21 mouse cellular contexts compared by ENCODE assay signal in the genomic region with DNA sequence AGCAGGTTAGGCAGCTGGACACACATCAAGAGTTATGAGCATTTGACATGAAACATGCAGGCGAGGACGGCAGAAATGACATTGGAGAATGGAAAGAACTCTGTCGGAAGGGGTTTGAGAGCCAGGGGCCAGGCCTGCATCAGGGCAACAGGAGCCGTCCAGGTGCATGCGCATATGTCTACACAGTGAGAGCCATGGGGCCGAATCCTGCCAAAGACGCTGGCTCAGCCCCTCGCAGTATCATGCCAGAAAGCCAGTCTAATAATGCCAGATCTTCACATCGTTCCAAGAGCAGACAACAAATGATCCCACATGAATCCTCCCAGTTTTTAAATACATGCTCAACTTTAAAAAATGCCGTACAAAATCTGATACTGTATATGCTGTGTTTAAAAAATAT. TPM values are rescaled to one million over a fixed set of nuclear protein-coding genes. Genes with fewer than 3 reads are reported as not detected.
A peak's percentile ranks its signal among the peaks of the same experiment; 100 is the strongest.
DNase-seq lines count a peak whose midpoint lies in the region; ATAC-seq and TF ChIP-seq lines count a peak whose summit lies in the region.
"Had no signal": no experiment of that assay in that cellular context is flagged by ENCODE, and none has a peak within 500 bp of the region (broad histone marks: within the 10 kb centered on the region; RNA-seq: fewer than 3 reads in every experiment).

No protein-coding gene starts in this region.

- no peak for TF ChIP-seq CTCF in brain, embryonic 14.5 days (IDR thresholded peaks at IDR 0.05; ENCODE audit: borderline replicate concordance, extremely low read depth, insufficient read depth, insufficient read length)

- H3K27me3 ChIP-seq in hindbrain, embryonic 16.5 days (replicated peaks; ENCODE audit: control insufficient read depth, insufficient read depth, low read length): no peaks in the 10 kb centered on the region
- no peaks in the 10 kb centered on the region for H3K27me3 ChIP-seq in hindbrain, embryonic 14.5 days (ENCODE audit: control insufficient read depth, insufficient read depth, low read length)
- H3K27me3 ChIP-seq in liver, embryonic 12.5 days (replicated peaks): peaks cover 10% of the 10 kb centered on the region
- H3K27me3 ChIP-seq: heart, embryonic 13.5 days; midbrain, embryonic 15.5 days had no signal

- no peaks in the 10 kb centered on the region for H3K36me3 ChIP-seq in hindbrain, embryonic 16.5 days (ENCODE audit: control insufficient read depth, insufficient read depth, low read length)
- H3K36me3 ChIP-seq in hindbrain, embryonic 14.5 days (replicated peaks; ENCODE audit: control insufficient read depth, insufficient read depth): no peaks in the 10 kb centered on the region
- H3K36me3 ChIP-seq in liver, embryonic 12.5 days: no peaks in the 10 kb centered on the region
- H3K36me3 ChIP-seq: heart, embryonic 13.5 days; limb, embryonic 10.5 days; midbrain, embryonic 15.5 days had no signal

- TF ChIP-seq POLR2A in brain, embryonic 14.5 days (IDR thresholded peaks at IDR 0.05; ENCODE audit: borderline replicate concordance, extremely low read depth, insufficient read depth, insufficient read length, poor library complexity, severe bottlenecking): no peak

- H3K9ac ChIP-seq in hindbrain, embryonic 16.5 days (ENCODE audit: low read depth, low read length): no peak overlapping the region
- no peak overlapping the region for H3K9ac ChIP-seq in hindbrain, embryonic 14.5 days
- H3K9ac ChIP-seq in liver, embryonic 12.5 days: no peak overlapping the region
- H3K9ac ChIP-seq: heart, embryonic 13.5 days; midbrain, embryonic 15.5 days had no signal

- H3K4me2 ChIP-seq in hindbrain, embryonic 16.5 days (ENCODE audit: low read length): no peak overlapping the region
- no peak overlapping the region for H3K4me2 ChIP-seq in hindbrain, embryonic 14.5 days (replicated peaks)
- no peak overlapping the region for H3K4me2 ChIP-seq in liver, embryonic 12.5 days
- H3K4me2 ChIP-seq: heart, embryonic 13.5 days; midbrain, embryonic 15.5 days had no signal

- H3K27ac ChIP-seq in hindbrain, embryonic 16.5 days (ENCODE audit: low read depth, low read length): no peak overlapping the region
- H3K27ac ChIP-seq in hindbrain, embryonic 14.5 days: no peak overlapping the region
- no peak overlapping the region for H3K27ac ChIP-seq in liver, embryonic 12.5 days
- H3K27ac ChIP-seq: heart, embryonic 13.5 days; layer of hippocampus, adult 2 months; left cerebral cortex, adult 2 months; limb, embryonic 10.5 days; midbrain, embryonic 15.5 days had no signal

- peak; percentile 72; the same call in 1 of the 2 replicates for ATAC-seq in hindbrain, embryonic 16.5 days
- ATAC-seq in hindbrain, embryonic 14.5 days (ENCODE audit: low FRiP score): no peak
- no peak for ATAC-seq in liver, embryonic 12.5 days
- ATAC-seq: midbrain, embryonic 15.5 days had no signal

- no peak overlapping the region for H3K4me3 ChIP-seq in hindbrain, embryonic 16.5 days (ENCODE audit: low read length)
- no peak overlapping the region for H3K4me3 ChIP-seq in hindbrain, embryonic 14.5 days (replicated peaks; ENCODE audit: low read length)
- no peak overlapping the region for H3K4me3 ChIP-seq in liver, embryonic 12.5 days
- H3K4me3 ChIP-seq: heart, embryonic 13.5 days; layer of hippocampus, adult 2 months; left cerebral cortex, adult 2 months; limb, embryonic 10.5 days; megakaryocyte, embryonic 14.5 days; midbrain, embryonic 15.5 days had no signal

- 73% methylated on average over 10 of the region's 10 CpGs for WGBS in hindbrain, embryonic 16.5 days
- WGBS in hindbrain, embryonic 14.5 days: 80% methylated on average over 10 of the region's 10 CpGs
- WGBS in liver, embryonic 12.5 days (ENCODE audit: insufficient replicate concordance): 70% methylated on average over 10 of the region's 10 CpGs

- no peaks in the 10 kb centered on the region for H3K9me3 ChIP-seq in hindbrain, embryonic 16.5 days (ENCODE audit: control insufficient read depth, low read length)
- H3K9me3 ChIP-seq in hindbrain, embryonic 14.5 days (ENCODE audit: control insufficient read depth, low read length): no peaks in the 10 kb centered on the region
- H3K9me3 ChIP-seq in liver, embryonic 12.5 days (replicated peaks): no peaks in the 10 kb centered on the region
- H3K9me3 ChIP-seq: heart, embryonic 13.5 days; limb, embryonic 10.5 days; midbrain, embryonic 15.5 days had no signal

- no peak for DNase-seq in hindbrain, embryonic 14.5 days (ENCODE audit: low spot score)
- peak; percentile 55 for DNase-seq in brain, embryonic 14.5 days (ENCODE audit: low read depth)
- DNase-seq in cerebellum, adult 11 months: peak; percentile 81
- DNase-seq in cerebellum, postnatal 10 days: peak; percentile 90 to 94
- DNase-seq in spleen, postnatal 10 days (ENCODE audit: low spot score in 2 of 2): no peak
- DNase-seq in heart, adult 8-10 months (ENCODE audit: low spot score): no peak
- DNase-seq: embryo, embryonic 11 days; gastrocnemius, postnatal 25 days; kidney, adult 2 months; kidney, postnatal 14 days; lung, adult 18-20 months; lung, postnatal 14 days; thymus, postnatal 36 days had no signal

- H3K4me1 ChIP-seq in hindbrain, embryonic 16.5 days (ENCODE audit: control insufficient read depth, insufficient read depth, low read depth, low read length): no peaks in the 10 kb centered on the region
- H3K4me1 ChIP-seq in hindbrain, embryonic 14.5 days (replicated peaks; ENCODE audit: control insufficient read depth, insufficient read depth, low read length): no peaks in the 10 kb centered on the region
- no peaks in the 10 kb centered on the region for H3K4me1 ChIP-seq in liver, embryonic 12.5 days
- H3K4me1 ChIP-seq: heart, embryonic 13.5 days; limb, embryonic 10.5 days; megakaryocyte, embryonic 14.5 days; midbrain, embryonic 15.5 days had no signal

RNA-seq across cellular contexts. Expression of a gene that starts 7.8 kb away (rescaled TPM):
- polyA plus RNA-seq in hindbrain, embryonic 16.5 days (2015; fragmentation: Nextera tagmentation; extraction: Ambion mirVana): 25.1 and 30.3 TPM in 2 replicates
- 50.9 and 51.3 TPM in 2 replicates for polyA plus RNA-seq in hindbrain, embryonic 14.5 days (2014; fragmentation: Nextera tagmentation; extraction: Ambion mirVana)
- polyA plus RNA-seq in brain, embryonic 14.5 days (2012; rRNA removed): 19.5 and 27.7 TPM in 2 replicates
- 4.8 and 5.9 TPM in 2 replicates for polyA plus RNA-seq in liver, embryonic 12.5 days (2016; fragmentation: Nextera tagmentation; extraction: Ambion mirVana)
- total RNA-seq in heart, adult 8-10 months (2022): 10 to 100 TPM; 63.7 to 93.6 (median 79.1) TPM

Comparison
In these comparisons a context has a peak if more than half of its experiments do, and no peak if none do; other contexts are left out.
1. DNase-seq: peak in brain, embryonic 14.5 days (single experiment), cerebellum, adult 11 months (single experiment) and cerebellum, postnatal 10 days (2 of 2); none in hindbrain, embryonic 14.5 days (single experiment), spleen, postnatal 10 days (0 of 2) and heart, adult 8-10 months (single experiment).